Mouse (Mus musculus) urinary bladder, postnatal 14 days (tissue): ENCODE measurements around the gene Fbxw4.
A peak's percentile ranks its signal among the peaks of the same experiment; 100 is the strongest.

Source experiments
- DNase-seq: peaks from one replicate; pipeline ENCODE4 v3.0.0; 2021; ENCODE audit warnings: low spot score

Fbxw4 gene

GRCm38 (mm10) chr19:45659738-45660502, at the start of gene Fbxw4:
Gene Fbxw4 (minus strand): TSS chr19:45660312.
- DNase-seq = peak; percentile 56

GRCm38 (mm10) chr19:45708704-45709103, 48.6 kb upstream of the Fbxw4 start:
- no peak for DNase-seq

- DNase-seq = peak; percentile 38
These were observed 36.1 kb upstream of the Fbxw4 start for GRCm38 (mm10) chr19:45696281-45696600.

GRCm38 (mm10) chr19:45695496-45696280, 35.6 kb upstream of the Fbxw4 start:
- no peak for DNase-seq

- DNase-seq = no peak
These were observed 33.9 kb upstream of the Fbxw4 start for GRCm38 (mm10) chr19:45694056-45694455.

- no peak for DNase-seq
These were observed 32.1 kb upstream of the Fbxw4 start for GRCm38 (mm10) chr19:45692211-45692610.

GRCm38 (mm10) chr19:45691001-45691535, 31.0 kb upstream of the Fbxw4 start:
- no peak for DNase-seq

GRCm38 (mm10) chr19:45687001-45687400, 26.9 kb upstream of the Fbxw4 start:
- no peak for DNase-seq

- no peak for DNase-seq
These were observed 23.6 kb upstream of the Fbxw4 start for GRCm38 (mm10) chr19:45683676-45684075.

GRCm38 (mm10) chr19:45680495-45681130, 20.5 kb upstream of the Fbxw4 start:
- DNase-seq = no peak

GRCm38 (mm10) chr19:45676723-45677269, 16.7 kb upstream of the Fbxw4 start:
- no peak for DNase-seq

- no peak for DNase-seq
These were observed 15.8 kb upstream of the Fbxw4 start for GRCm38 (mm10) chr19:45675720-45676581.

GRCm38 (mm10) chr19:45675196-45675595, 15.1 kb upstream of the Fbxw4 start:
- DNase-seq = no peak

GRCm38 (mm10) chr19:45672971-45673370, 12.9 kb upstream of the Fbxw4 start:
- DNase-seq = no peak

- no peak for DNase-seq
These were observed 8.9 kb upstream of the Fbxw4 start for GRCm38 (mm10) chr19:45668986-45669385.

- DNase-seq = no peak
These were observed 3.7 kb upstream of the Fbxw4 start for GRCm38 (mm10) chr19:45663851-45664250.

GRCm38 (mm10) chr19:45660503-45660790, 335 bp upstream of the Fbxw4 start:
- DNase-seq = peak; percentile 62

GRCm38 (mm10) chr19:45659301-45659737, 793 bp downstream of the Fbxw4 start:
- DNase-seq = peak; percentile 58

GRCm38 (mm10) chr19:45658556-45659268, 1.4 kb downstream of the Fbxw4 start:
- DNase-seq = no peak

- DNase-seq = no peak
These were observed 2.3 kb downstream of the Fbxw4 start for GRCm38 (mm10) chr19:45657828-45658227.
